Mouse (Mus musculus): Measurements from ENCODE around the gene Tfpt. TPM values are rescaled to one million over a fixed set of nuclear protein-coding genes. Genes with fewer than 3 reads are reported as not detected.

Tfpt gene
- polyA plus RNA-seq, 1 experiment from 2014 or later = 8.8 TPM

- Histone ChIP-seq H3K4me3 (ENCODE audit: low read depth, low read length) (peak within 1 kb of the TSS; percentile 80), H3K27ac (ENCODE audit: low read depth) (peak within 1 kb of the TSS; percentile 95), H3K4me2 (ENCODE audit: low read depth, low read length) (peak within 1 kb of the TSS; percentile 91), H3K9ac (replicated peaks) (peak within 1 kb of the TSS; percentile 91), H3K36me3 (replicated peaks; ENCODE audit: insufficient read depth, low read length) (peaks cover 32% of the 10 kb centered on the region), H3K9me3 (ENCODE audit: low read length) (no peaks in the 10 kb centered on the region), H3K27me3 (ENCODE audit: insufficient read depth, low read length) (no peaks in the 10 kb centered on the region), H3K4me1 (ENCODE audit: insufficient read depth) (peaks cover 19% of the 10 kb centered on the region)
- no peak for TF ChIP-seq EP300 (IDR thresholded peaks at IDR 0.05; ENCODE audit: low read depth)
- TF ChIP-seq CTCF (IDR thresholded peaks at IDR 0.05; ENCODE audit: low read depth) = no peak
- WGBS (ENCODE audit: insufficient replicate concordance) = 4% methylated on average over 45 of the region's 45 CpGs
- peak; percentile 95 for DNase-seq
- ATAC-seq = peak; percentile 99
Observed at GRCm38 (mm10) chr7:3665215-3666114, 35.7 kb upstream of the Tfpt start, which contains the start of gene Leng1. Leng1 (minus strand) TSS chr7:3665840.

- peak overlapping the region; percentile 95 for H3K27ac ChIP-seq (ENCODE audit: low read depth)
- peak; percentile 38 for ATAC-seq
- TF ChIP-seq CTCF (IDR thresholded peaks at IDR 0.05; ENCODE audit: low read depth) = no peak
- TF ChIP-seq EP300 (IDR thresholded peaks at IDR 0.05; ENCODE audit: low read depth) = no peak
- 20% methylated on average over 15 of the region's 15 CpGs for WGBS (ENCODE audit: insufficient replicate concordance)
- no peaks in the 10 kb centered on the region for H3K9me3 ChIP-seq (ENCODE audit: low read length)
- peaks cover 39% of the 10 kb centered on the region for H3K36me3 ChIP-seq (replicated peaks; ENCODE audit: insufficient read depth, low read length)
- peaks cover 19% of the 10 kb centered on the region for H3K4me1 ChIP-seq (ENCODE audit: insufficient read depth)
- peak overlapping the region; percentile 80 for H3K4me3 ChIP-seq (ENCODE audit: low read depth, low read length)
- DNase-seq = peak; percentile 40
- no peaks in the 10 kb centered on the region for H3K27me3 ChIP-seq (ENCODE audit: insufficient read depth, low read length)
- peak overlapping the region; percentile 91 for H3K9ac ChIP-seq (replicated peaks)
- peak overlapping the region; percentile 91 for H3K4me2 ChIP-seq (ENCODE audit: low read depth, low read length)
Observed at GRCm38 (mm10) chr7:3664524-3665214, 34.9 kb upstream of the Tfpt start.

GRCm38 (mm10) chr7:3658578-3658977 is 28.8 kb upstream of the Tfpt start:
- ATAC-seq (no peak), DNase-seq (no peak)
- Histone ChIP-seq H3K27ac (ENCODE audit: low read depth) (no peak overlapping the region), H3K27me3 (ENCODE audit: insufficient read depth, low read length) (no peaks in the 10 kb centered on the region), H3K9ac (replicated peaks) (no peak overlapping the region), H3K36me3 (replicated peaks; ENCODE audit: insufficient read depth, low read length) (peaks cover 98% of the 10 kb centered on the region), H3K9me3 (ENCODE audit: low read length) (no peaks in the 10 kb centered on the region), H3K4me3 (ENCODE audit: low read depth, low read length) (no peak overlapping the region), H3K4me1 (ENCODE audit: insufficient read depth) (peaks cover under 1% of the 10 kb centered on the region; the same call in 1 of the 2 replicates), H3K4me2 (ENCODE audit: low read depth, low read length) (no peak overlapping the region)
- TF ChIP-seq CTCF (IDR thresholded peaks at IDR 0.05; ENCODE audit: low read depth) = no peak
- no peak for TF ChIP-seq EP300 (IDR thresholded peaks at IDR 0.05; ENCODE audit: low read depth)
- WGBS (ENCODE audit: insufficient replicate concordance) = 92% methylated on average over 12 of the region's 14 CpGs

GRCm38 (mm10) chr7:3656966-3657365 is 27.2 kb upstream of the Tfpt start:
- H3K27me3 ChIP-seq (ENCODE audit: insufficient read depth, low read length) = no peaks in the 10 kb centered on the region
- no peaks in the 10 kb centered on the region for H3K4me1 ChIP-seq (ENCODE audit: insufficient read depth)
- no peaks in the 10 kb centered on the region for H3K9me3 ChIP-seq (ENCODE audit: low read length)
- TF ChIP-seq CTCF (IDR thresholded peaks at IDR 0.05; ENCODE audit: low read depth) (no peak), EP300 (IDR thresholded peaks at IDR 0.05; ENCODE audit: low read depth) (no peak)
- no peak overlapping the region for H3K27ac ChIP-seq (ENCODE audit: low read depth)
- WGBS (ENCODE audit: insufficient replicate concordance) = 91% methylated on average over 4 of the region's 4 CpGs
- ATAC-seq (no peak), DNase-seq (no peak)
- H3K4me3 ChIP-seq (ENCODE audit: low read depth, low read length) = no peak overlapping the region
- H3K9ac ChIP-seq (replicated peaks) = no peak overlapping the region
- H3K4me2 ChIP-seq (ENCODE audit: low read depth, low read length) = no peak overlapping the region
- H3K36me3 ChIP-seq (replicated peaks; ENCODE audit: insufficient read depth, low read length) = peaks cover 98% of the 10 kb centered on the region

- H3K4me2 ChIP-seq (ENCODE audit: low read depth, low read length) = peak overlapping the region; percentile 93
- H3K4me3 ChIP-seq (ENCODE audit: low read depth, low read length) = peak overlapping the region; percentile 100
- peaks cover 23% of the 10 kb centered on the region for H3K4me1 ChIP-seq (ENCODE audit: insufficient read depth)
- peak overlapping the region; percentile 98; the same call in 1 of the 2 replicates for H3K27ac ChIP-seq (ENCODE audit: low read depth)
- no peak for DNase-seq
- ATAC-seq = no peak
- peak overlapping the region; percentile 100 for H3K9ac ChIP-seq (replicated peaks)
- H3K9me3 ChIP-seq (ENCODE audit: low read length) = no peaks in the 10 kb centered on the region
- no peak for TF ChIP-seq CTCF (IDR thresholded peaks at IDR 0.05; ENCODE audit: low read depth)
- TF ChIP-seq EP300 (IDR thresholded peaks at IDR 0.05; ENCODE audit: low read depth) = no peak
- H3K36me3 ChIP-seq (replicated peaks; ENCODE audit: insufficient read depth, low read length) = peaks cover 22% of the 10 kb centered on the region
- H3K27me3 ChIP-seq (ENCODE audit: insufficient read depth, low read length) = no peaks in the 10 kb centered on the region
- WGBS (ENCODE audit: insufficient replicate concordance) = 51% methylated on average over 4 of the region's 4 CpGs
Observed at GRCm38 (mm10) chr7:3646641-3647040, 16.9 kb upstream of the Tfpt start.

GRCm38 (mm10) chr7:3646188-3646587 is 16.5 kb upstream of the Tfpt start:
- no peak for TF ChIP-seq EP300 (IDR thresholded peaks at IDR 0.05; ENCODE audit: low read depth)
- TF ChIP-seq CTCF (IDR thresholded peaks at IDR 0.05; ENCODE audit: low read depth) = no peak
- H3K27me3 ChIP-seq (ENCODE audit: insufficient read depth, low read length) = no peaks in the 10 kb centered on the region
- peak overlapping the region; percentile 98 for H3K27ac ChIP-seq (ENCODE audit: low read depth)
- H3K9me3 ChIP-seq (ENCODE audit: low read length) = no peaks in the 10 kb centered on the region
- H3K9ac ChIP-seq (replicated peaks) = peak overlapping the region; percentile 100
- H3K4me2 ChIP-seq (ENCODE audit: low read depth, low read length) = peak overlapping the region; percentile 93
- DNase-seq = no peak
- no peak for ATAC-seq
- WGBS (ENCODE audit: insufficient replicate concordance) = 10% methylated on average over 9 of the region's 9 CpGs
- H3K4me1 ChIP-seq (ENCODE audit: insufficient read depth) = peaks cover 23% of the 10 kb centered on the region
- peak overlapping the region; percentile 100 for H3K4me3 ChIP-seq (ENCODE audit: low read depth, low read length)
- H3K36me3 ChIP-seq (replicated peaks; ENCODE audit: insufficient read depth, low read length) = peaks cover 22% of the 10 kb centered on the region

Measured in liver, postnatal 0 days (tissue).